Mouse (Mus musculus) urinary bladder, postnatal 4 days (tissue): ENCODE results near the gene Zbtb5.
"Not testable (repeated sequence)": the region's sequence is repeated elsewhere in the genome, so short reads cannot be mapped to it uniquely, and the experiment has no call there.

Experiments used
- DNase-seq, 2 experiments: peaks; one replicate each; pipeline ENCODE4 v3.0.0; 2021 to 2022; ENCODE audit warnings: low spot score in 2 of 2

The Zbtb5 gene

GRCm38 (mm10) chr4:45011581-45012104 is 569 bp downstream of the Zbtb5 start:
- DNase-seq, result peak; percentile 62 to 70

GRCm38 (mm10) chr4:45010806-45011415 is 1.3 kb downstream of the Zbtb5 start:
- no peak for DNase-seq

- no peak for DNase-seq
These were observed 6.8 kb downstream of the Zbtb5 start for GRCm38 (mm10) chr4:45005452-45005851.

- DNase-seq, result no peak
These were observed 12.2 kb downstream of the Zbtb5 start for GRCm38 (mm10) chr4:45000001-45000400.

- no peak for DNase-seq
These were observed 14.1 kb downstream of the Zbtb5 start for GRCm38 (mm10) chr4:44998071-44998470.

- DNase-seq, result no peak
These were observed 17.4 kb downstream of the Zbtb5 start for GRCm38 (mm10) chr4:44994776-44995175.

GRCm38 (mm10) chr4:44993847-44994246 is 18.4 kb downstream of the Zbtb5 start:
- no peak for DNase-seq

- DNase-seq, result not testable (repeated sequence)
These were observed 19.0 kb downstream of the Zbtb5 start for GRCm38 (mm10) chr4:44993179-44993578.

GRCm38 (mm10) chr4:44992330-44992729 is 19.9 kb downstream of the Zbtb5 start:
- not testable (repeated sequence) for DNase-seq

- no peak for DNase-seq
These were observed 21.7 kb downstream of the Zbtb5 start for GRCm38 (mm10) chr4:44990560-44990959.

- no peak for DNase-seq
These were observed 29.0 kb downstream of the Zbtb5 start for GRCm38 (mm10) chr4:44983131-44983740.

- DNase-seq, result no peak
These were observed 29.6 kb downstream of the Zbtb5 start for GRCm38 (mm10) chr4:44982440-44983130.

GRCm38 (mm10) chr4:44981974-44982287 is 30.3 kb downstream of the Zbtb5 start:
- no peak for DNase-seq

- peak; percentile 80 for DNase-seq
These were observed 30.8 kb downstream of the Zbtb5 start, which contains the start of gene Grhpr for GRCm38 (mm10) chr4:44981280-44981973. Gene Grhpr (plus strand): TSS chr4:44981395.

GRCm38 (mm10) chr4:44979794-44980338 is 32.3 kb downstream of the Zbtb5 start:
- no peak for DNase-seq

- DNase-seq, result no peak
These were observed 34.0 kb downstream of the Zbtb5 start for GRCm38 (mm10) chr4:44978175-44978574.

GRCm38 (mm10) chr4:44976921-44977710 is 35.1 kb downstream of the Zbtb5 start:
- no peak for DNase-seq

- no peak for DNase-seq
These were observed 36.1 kb downstream of the Zbtb5 start for GRCm38 (mm10) chr4:44976026-44976615.

GRCm38 (mm10) chr4:44974331-44974730 is 37.9 kb downstream of the Zbtb5 start:
- no peak for DNase-seq

- DNase-seq, result no peak
These were observed 38.3 kb downstream of the Zbtb5 start for GRCm38 (mm10) chr4:44973871-44974270.

- DNase-seq, result peak; percentile 81 to 88
These were observed 38.8 kb downstream of the Zbtb5 start for GRCm38 (mm10) chr4:44973450-44973849.
